Mouse (Mus musculus): ENCODE measurements at regions not wholly inside any gene's neighbourhood (a gene's known extent, or its start where the extent isn't known, plus 50 kb on each side); places are given as distances from the start of the nearest gene placed in this dataset.
A peak's percentile ranks its signal among the peaks of the same experiment; 100 is the strongest.

DNA sequence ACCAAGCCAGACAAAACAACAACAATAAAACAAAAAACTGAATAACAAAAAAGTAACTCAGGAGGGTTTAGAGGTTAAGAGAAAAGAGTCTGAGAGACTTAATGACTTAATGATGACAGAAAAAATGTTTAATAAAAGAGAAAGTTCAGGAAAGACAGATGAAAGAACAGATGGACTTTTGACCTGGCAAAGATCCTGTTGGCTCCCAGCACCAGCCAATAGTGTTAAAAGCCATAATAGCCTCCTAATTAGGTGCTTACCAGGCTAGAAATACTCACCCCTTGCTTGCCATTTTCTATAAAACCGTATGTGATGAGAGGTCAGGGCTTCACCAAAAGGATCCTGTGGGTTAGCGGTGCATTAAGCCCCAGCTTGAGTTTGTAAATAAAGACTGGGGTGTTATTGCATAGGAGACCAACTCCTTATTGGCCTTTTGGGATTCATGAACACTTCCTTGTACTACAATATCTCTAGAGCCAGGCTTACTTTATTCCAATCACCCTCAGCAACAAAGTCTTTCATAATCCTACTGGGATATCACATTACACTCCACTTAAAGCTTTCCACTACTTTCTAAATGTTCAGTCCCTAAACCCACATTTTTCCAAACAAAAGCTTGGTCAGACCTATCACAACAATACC lies 282.1 kb upstream of the Rasa1 start:
- DNase-seq (ENCODE audit: low read depth, low spot score), result no peak

DNA sequence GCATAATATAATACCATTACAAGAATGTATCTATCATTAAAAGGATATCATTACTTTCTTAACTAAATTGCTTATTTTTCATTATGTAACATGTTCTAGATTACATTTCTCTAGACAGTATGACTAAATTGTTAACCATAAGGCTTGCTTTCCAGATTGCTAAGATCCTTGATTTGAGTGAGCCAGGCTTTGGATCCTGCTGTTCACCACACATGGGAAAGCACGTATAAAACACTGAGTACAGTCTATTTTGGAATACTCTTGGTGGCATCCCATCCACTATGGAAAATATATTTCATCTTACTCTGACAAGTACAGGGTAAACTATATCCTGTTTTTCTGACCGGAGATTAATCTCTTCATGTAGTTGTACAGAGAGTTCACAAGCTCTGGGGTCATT lies 268.9 kb upstream of the Rasa1 start:
- no peak for DNase-seq (ENCODE audit: low read depth, low spot score)

DNA sequence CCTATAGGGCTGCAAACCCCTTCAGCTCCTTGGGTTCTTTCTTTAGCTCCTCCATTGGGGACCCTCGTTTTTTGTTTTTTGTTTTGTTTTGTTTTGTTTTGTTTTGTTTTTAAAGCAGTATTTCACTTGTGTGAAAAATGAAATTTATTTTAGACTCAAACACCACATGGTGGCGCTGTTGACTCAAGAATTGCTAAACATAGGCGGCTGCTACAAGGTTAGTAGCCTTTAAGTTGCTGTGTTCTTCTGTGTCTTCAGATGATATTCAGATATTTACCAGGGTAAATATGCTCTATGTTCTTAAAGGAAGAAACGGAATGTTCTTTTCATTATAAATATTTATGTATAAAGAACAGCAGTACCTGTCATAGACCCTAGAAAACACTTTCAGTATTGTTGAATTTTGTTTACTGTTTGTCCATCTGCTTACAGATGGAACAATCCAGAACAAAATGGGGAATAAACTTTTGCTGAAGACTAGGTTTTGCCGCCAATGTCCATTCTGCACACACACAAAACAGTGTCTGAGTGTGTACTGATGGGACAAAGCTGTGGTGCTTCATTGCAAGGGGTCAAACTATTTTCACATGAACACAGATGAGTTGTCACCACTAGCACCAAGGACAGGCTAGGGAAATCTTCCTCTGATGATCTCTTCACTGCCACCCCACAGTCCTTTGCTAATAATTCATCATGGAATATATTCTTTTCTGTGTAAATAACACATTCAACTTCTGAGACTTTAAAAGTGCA lies 267.3 kb upstream of the Rasa1 start:
- DNase-seq (ENCODE audit: low read depth, low spot score), result peak; percentile 39

DNA sequence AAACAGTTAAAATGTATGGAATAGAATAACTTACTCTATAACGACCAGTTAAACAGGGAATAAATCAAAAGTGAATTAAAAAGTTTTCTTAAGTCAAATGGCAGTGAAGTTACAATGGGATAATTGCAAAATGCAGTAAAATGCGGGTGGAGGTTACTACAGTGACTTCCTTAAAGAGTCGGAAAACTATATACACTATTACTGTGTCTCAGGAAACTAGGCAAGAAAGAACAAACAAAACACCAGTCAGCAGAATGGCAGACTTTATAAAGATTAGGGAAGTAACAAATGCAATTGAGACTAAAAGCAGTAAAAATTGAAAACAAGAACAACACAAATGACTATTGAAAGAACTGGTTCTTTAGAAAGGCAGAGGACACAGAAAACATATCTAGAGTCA lies 264.1 kb upstream of the Rasa1 start:
- no peak for DNase-seq (ENCODE audit: low read depth, low spot score)

DNA sequence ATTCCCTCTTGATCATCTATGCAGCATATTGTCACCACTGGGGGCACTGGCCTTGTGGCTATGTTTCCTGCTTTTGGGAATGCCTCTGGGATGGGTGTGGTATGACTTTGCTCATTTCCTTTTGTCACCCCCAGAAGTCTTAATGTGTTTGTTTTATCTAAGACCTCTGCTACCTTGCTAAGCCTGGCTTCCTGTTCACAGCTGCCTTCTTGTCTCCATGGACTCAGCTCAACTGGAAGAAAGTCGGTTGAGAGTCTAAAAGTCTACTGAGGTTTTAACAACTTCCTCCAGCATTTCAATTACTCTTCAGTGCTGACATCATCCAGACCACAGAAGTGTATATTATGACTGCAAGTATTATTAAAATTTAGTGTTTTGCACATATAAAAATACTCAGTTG lies 220.7 kb upstream of the Rasa1 start:
- DNase-seq (ENCODE audit: low read depth, low spot score), result no peak

DNA sequence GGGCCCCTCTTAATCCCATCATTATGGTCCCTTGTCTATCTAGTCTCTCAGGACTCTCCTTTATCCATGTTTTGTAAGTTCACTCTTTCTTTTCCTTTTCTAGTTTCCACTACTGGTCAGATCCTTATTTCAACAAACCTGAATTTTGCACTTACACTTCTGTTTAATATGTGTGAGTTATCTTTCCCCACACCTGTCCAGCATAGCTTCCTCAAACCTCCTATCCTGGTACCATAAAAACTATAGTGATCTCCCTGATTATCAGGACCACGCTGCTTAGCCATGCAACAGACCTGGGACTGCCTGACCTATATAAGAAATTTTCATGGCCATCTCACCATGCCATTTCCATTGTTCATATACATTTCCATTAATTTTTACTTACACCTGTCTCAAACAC lies 219.6 kb upstream of the Rasa1 start:
- DNase-seq (ENCODE audit: low read depth, low spot score), result no peak

DNA sequence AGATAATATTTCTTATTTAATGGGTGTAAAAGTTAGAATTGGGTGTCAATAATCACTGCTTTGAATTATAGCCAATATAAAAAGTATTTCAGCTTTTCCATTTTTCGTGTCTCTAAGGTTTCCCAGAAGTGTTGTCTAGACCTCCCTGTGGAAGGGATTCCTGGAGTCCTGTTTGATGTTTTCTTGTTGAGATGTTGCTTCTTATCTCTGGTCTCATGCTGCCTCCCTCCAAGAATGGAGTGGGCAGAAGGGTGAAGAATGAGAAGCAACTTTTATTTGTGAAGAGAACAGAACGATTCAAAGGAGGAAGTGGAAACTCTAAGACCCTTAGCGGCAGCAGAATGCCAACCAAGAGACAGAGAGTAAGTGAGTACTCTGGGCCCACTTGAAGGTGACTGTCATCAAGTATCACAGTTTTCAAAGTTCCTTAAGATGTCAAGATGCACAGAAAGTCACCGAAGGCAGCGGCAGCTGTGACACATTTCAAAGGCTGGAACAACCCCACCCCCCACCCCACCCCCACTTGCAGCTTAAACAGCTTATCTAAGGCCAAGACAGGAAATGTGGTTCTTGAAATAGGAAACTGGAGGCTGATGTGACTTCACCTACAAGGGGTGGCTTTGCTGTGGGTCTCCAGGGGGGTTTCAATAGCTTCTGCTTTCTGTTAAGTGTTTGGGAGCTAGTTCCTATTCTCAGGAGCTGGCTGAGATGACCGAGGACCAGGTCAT lies 218.6 kb upstream of the Rasa1 start:
- DNase-seq (ENCODE audit: low read depth, low spot score), result no peak

DNA sequence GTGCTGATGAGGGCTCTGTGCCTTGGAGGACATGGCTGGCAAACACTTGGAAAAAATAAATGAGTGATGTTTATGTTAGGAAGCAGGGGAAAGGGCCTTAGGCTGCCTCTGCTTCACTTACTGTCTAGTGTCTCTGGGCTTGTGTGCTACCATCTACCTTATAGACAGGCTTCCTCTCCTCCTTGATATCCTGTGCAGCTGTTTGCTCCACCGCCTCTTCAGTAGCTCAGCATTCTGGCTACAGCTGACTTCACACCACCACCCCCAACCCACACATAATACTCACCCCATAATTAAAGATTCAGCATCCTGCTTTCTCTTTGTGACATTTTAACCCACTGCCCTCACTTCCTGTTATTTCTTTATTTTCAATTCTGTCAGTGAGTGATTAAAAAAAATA lies 217.9 kb upstream of the Rasa1 start:
- no peak for DNase-seq (ENCODE audit: low read depth, low spot score)

DNA sequence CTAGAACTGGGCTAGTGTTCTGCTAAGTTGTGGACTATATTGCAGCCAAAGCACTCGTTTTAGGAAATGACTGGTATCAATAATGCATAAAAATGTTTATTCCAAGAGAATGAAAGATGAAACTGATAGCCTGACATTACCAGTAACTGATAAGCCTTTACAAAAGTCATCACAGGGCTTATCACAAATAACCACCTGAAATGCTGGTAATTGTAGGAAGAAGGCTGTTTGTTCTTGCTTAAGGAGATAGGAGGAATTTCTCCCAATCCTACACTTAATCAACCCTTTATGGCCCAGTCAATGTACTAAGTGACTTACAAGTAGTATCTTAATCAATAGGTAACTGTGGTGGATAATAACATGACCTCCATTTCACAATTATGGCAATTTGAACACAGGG lies 217.1 kb upstream of the Rasa1 start:
- no peak for DNase-seq (ENCODE audit: low read depth, low spot score)

DNA sequence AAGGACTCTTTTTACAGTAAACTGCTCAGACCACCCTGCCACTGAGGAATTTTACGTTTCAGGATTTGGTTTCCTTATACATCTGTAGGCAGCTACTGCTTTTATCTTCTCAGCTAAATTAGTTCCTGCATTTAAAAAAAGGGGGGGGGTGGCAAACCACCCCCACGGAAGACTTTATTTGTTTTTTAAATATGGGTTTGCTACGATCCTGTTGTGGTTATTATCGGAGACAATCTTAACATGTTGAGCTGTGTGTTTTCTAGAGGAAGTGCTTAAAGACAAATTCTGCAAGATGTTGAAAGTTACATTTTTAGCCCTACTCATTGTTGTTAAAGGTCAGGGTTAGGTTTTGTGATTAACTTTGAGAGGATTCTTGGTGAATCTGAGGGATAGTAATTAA lies 216.1 kb upstream of the Rasa1 start:
- DNase-seq (ENCODE audit: low read depth, low spot score), result no peak

DNA sequence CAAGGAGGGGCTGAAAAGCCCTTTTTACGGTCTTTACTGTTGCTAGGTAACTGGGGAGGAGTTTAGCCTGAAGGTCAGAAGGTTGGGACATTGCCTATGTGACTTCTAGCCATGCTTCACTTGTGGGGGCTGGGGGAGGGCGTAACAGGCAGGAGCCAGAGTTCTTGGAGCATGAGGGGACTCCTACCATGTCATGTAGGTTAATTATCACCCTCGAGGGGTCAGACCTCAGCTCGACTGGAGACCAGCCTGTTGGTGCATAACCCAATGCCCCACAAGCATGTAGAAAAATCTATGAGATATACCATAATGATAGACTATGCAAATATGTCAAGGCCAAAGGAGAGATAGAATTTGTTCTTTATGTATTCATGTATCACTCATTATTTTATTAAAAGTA lies 215.1 kb upstream of the Rasa1 start:
- no peak for DNase-seq (ENCODE audit: low read depth, low spot score)

DNA sequence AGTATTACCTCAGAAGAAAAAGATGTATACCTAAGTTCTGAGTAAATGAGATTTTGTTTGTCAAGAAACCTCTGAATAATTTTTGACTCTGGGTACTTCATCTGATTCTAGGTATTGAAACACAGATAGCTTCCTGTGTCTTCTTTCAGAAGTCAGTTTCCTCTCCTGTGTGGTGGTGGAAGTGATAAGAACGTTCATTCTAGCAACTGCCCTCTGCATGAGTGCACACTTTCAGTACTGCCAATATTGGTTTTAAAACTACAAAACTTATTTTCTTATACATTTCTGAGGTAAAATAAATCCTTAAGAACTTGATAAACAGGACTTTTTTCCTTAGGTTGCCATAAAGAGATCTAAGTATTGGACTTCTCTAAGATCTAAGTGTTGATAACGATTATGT lies 209.8 kb upstream of the Rasa1 start:
- no peak for DNase-seq (ENCODE audit: low read depth, low spot score)

DNA sequence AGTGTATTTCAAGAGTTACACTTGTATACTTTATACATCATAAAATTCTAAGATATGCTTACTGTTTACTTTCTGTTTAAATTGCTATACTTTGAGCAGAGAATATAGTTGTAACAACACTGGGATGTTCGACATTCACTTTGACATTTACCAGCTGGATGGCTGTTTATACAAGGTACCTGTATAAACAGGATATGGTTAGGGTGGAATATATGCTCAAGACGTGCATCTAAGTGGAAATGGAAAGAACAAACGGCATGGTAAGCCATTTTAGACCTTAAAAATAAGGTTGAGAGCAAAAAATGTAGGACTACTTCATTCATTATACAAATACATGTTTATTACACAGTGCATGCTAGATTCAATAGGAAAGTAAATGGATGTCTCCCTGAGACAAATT lies 195.9 kb upstream of the Rasa1 start:
- no peak for DNase-seq (ENCODE audit: low read depth, low spot score)

DNA sequence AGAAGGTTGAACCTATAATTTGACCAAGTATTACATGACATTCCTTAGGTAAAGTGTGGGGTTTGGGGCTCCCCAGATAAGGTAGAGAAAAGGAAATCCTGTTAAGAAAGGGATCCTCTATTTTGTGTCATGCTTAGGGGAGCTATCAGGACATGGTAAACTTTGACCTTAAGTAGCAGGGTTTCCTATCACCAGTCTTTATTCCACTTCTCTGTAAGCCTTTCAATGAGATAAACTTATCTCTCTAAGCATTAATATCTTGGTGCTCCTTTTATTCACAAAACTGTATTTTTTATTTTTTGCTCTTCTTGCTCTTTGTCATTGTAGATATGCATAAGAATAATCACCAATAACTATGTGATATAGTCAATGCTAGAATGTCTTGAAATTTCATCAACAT lies 194.4 kb upstream of the Rasa1 start:
- no peak for DNase-seq (ENCODE audit: low read depth, low spot score)

DNA sequence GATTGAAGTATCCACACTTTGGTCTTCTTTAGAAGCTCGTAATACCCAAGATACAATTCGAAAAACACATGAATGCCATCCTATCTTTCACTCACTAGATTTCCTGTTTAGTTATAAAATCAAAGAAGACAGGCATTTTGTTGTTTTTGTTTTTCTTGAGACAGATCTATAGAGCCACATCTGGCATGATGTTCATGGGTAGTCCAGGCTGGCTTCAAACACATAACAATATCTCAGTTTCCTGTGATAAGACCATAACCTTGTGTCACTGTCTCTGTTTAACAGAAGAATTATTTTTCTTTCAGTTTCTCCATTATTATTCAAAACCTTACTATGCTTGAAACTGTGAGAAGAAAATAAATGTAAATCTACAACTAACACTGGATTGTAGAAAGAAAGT lies 190.5 kb upstream of the Rasa1 start:
- DNase-seq (ENCODE audit: low read depth, low spot score), result no peak

DNA sequence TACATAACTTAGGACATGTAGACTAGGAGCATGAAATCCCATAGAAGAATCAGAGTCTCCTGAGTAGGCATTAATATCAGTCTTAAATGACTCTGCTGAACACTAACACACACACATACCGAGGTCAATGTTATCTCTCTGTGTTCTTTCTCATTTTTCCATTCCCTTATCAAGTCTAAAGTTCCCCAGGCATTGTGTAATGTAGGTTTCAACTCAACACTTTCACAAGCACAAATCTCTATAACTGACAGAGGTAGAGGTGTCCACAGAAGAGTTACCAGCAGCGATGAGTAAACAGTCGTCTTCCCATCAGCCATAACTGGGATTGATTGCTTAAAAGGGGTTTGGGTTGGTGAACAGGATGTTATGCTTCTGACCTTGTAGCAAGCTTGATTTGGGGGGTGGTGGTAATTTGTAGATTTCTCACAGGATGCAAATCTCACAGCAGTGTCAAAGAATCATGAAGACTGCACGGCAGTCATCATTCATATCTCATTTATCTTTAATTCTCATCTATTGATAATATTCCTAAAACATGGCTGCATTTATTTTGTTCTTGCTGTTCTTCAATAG lies 187.4 kb upstream of the Rasa1 start:
- DNase-seq (ENCODE audit: low read depth, low spot score), result no peak

DNA sequence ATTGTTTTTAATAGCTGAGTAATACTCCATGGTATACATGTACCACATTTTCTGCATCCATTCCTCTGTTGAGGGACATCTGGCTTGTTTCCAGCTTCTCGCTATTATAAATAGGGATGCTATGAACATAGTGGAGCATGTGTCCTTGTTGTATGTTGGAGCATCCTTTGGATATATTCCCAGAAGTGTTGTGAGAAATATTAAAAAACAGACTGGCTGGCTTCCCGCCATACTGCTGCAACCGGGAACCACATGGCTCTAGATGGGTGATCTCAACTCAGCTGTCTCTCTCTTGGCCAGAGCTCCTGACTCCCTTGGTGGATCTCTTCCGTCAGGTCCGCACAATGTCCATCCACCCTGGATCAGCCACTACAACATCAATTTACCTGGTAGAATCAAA lies 182.4 kb upstream of the Rasa1 start:
- DNase-seq (ENCODE audit: low read depth, low spot score), result no peak

DNA sequence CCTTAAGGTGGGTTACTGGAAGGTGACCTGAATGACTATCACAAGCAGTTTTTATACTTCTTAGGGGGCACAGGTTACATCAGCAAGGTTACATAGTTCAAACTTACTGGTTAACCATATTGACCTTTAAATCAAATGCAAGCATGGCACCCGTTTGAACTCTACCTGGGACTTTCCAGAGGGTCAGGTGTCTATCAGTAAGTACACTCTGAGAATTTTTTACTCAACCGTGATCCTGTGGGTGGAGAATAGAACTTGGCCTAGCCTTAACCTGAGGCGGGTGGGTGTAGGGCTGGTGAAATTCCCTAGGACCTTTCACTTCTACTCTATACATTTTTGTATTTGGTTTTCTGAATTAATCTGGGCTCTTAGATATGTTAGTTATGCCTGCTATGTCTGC lies 170.5 kb upstream of the Rasa1 start:
- no peak for DNase-seq (ENCODE audit: low read depth, low spot score)

DNA sequence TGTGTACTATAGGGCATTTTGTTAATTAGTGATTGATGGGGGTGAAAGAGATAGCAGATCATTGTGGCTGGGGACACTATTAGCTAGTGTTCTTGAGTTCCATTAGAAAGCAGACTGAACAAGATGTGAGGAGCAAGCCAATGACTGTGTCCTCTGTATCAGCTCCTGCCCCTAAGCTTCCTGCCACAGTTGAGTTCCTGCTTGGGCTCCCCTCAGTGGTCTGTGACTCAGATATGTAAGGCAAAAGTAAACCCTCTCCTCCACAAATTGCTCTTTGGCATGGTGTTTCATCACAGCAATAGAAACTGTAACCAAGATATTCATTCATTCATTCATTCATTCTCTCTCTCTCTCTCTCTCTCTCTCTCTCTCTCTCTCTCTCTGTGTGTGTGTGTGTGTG lies 169.7 kb upstream of the Rasa1 start:
- no peak for DNase-seq (ENCODE audit: low read depth, low spot score)

DNA sequence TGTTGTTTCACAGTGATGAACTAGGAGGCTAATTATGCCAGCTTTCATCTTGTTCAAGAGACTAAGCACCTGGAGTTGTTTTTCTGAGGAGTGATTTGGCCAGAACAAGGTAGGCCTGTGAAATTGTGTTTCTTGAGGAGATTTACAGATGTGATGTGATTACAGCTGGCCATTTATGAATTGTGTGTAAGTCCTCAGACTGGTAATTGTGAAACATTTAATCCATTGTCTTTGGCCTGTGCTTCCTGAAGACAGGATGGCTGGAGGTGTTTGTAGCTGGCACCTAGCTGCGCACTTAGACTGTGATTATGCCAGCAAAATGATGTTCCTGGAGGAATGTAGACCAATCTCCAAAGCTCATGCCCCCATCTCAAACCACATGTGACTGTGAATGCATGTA lies 150.7 kb upstream of the Rasa1 start:
- no peak for DNase-seq (ENCODE audit: low read depth, low spot score)

DNA sequence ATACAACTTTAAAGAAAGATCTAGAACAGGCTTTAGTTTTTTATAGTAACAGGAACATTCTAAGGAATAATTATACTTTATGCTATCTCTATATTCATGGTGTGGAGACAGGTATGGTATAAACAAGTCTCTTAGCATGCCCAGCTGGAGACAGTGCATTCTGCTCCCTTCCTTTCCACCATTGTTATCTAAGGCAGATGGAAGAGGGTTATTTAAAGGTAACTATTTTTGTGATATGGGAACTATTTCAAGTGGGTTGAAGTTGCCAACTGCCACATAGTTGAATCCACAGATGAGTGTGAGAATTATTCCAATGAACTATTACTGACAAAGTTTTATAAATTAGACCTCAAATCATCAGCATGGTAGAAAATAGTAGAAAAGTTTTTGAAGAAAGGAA lies 148.9 kb upstream of the Rasa1 start:
- no peak for DNase-seq (ENCODE audit: low read depth, low spot score)

DNA sequence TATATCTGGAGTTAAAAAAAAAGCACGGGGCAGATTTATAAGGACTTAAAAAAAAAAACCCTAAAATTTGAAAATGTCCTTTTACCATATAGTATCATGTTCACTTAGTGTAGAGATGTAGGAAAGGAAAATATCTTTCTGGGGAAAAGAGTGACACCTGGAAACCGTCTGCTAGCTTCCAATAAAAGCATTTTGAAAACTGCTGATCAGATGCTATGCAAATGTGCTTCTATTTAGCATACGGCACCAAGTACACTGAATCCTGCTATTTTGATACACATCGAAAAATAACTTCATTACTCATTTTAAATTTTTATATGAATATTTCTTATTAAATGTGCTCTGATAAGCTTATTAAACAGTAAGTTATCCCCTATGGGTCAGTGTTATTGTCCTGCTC lies 148.1 kb upstream of the Rasa1 start:
- DNase-seq (ENCODE audit: low read depth, low spot score), result no peak

DNA sequence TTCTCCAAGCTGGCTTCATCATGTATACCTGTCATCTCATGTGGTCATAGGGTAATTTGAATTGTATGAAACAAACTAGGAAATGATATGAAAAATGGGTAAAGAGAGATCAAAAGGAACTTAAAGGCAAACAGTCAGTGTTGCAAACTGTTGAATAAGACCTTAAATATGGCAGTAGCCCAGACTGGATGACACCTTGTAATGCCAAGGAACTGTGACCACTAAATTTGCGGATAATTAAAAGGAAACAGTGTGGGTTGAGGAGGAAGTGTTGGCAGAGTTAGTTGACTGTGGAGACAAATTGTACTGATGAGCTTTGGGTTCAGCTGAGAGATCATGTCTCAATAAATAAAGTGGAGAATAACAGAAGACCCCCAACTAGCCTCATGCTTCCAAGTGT lies 147.3 kb upstream of the Rasa1 start:
- DNase-seq (ENCODE audit: low read depth, low spot score), result no peak
